Comparison of ENCODE assay signal across 10 mouse cellular contexts in genomic region chr13:25639522-25640291, GRCm38 (mm10).
DNase-seq lines count a peak whose midpoint lies in the region; ATAC-seq and TF ChIP-seq lines count a peak whose summit lies in the region.
"Had no signal": no experiment of that assay in that cellular context is flagged by ENCODE, and none has a peak within 500 bp of the region (broad histone marks: within the 10 kb centered on the region; RNA-seq: fewer than 3 reads in every experiment).

No protein-coding gene starts in this region.

- 17% methylated on average over 6 of the region's 6 CpGs for WGBS in lung, postnatal 0 days
- 49% methylated on average over 6 of the region's 6 CpGs for WGBS in thymus, adult 2 months

- no peaks in the 10 kb centered on the region for H3K27me3 ChIP-seq in lung, postnatal 0 days (replicated peaks; ENCODE audit: insufficient read depth, low read length)
- H3K27me3 ChIP-seq in thymus, adult 2 months (ENCODE audit: control insufficient read depth, insufficient read depth, low read length) = no peaks in the 10 kb centered on the region
- H3K27me3 ChIP-seq: hindbrain, embryonic 15.5 days; midbrain, embryonic 12.5 days had no signal

- no peak for TF ChIP-seq POLR2A in thymus, adult 2 months (IDR thresholded peaks at IDR 0.05; ENCODE audit: control insufficient read depth, extremely low read depth, insufficient read depth, low read length, poor library complexity)

- no peak overlapping the region for H3K4me3 ChIP-seq in lung, postnatal 0 days (ENCODE audit: low read depth, low read length)
- H3K4me3 ChIP-seq in thymus, adult 2 months (ENCODE audit: control insufficient read depth, insufficient read depth, low read length) = no peak overlapping the region
- H3K4me3 ChIP-seq: hindbrain, embryonic 15.5 days; midbrain, embryonic 12.5 days had no signal

- no peak overlapping the region for H3K9ac ChIP-seq in lung, postnatal 0 days (replicated peaks; ENCODE audit: low read depth)
- H3K9ac ChIP-seq: hindbrain, embryonic 15.5 days; midbrain, embryonic 12.5 days had no signal

- no peaks in the 10 kb centered on the region for H3K4me1 ChIP-seq in lung, postnatal 0 days (ENCODE audit: insufficient read depth, low read depth, low read length)
- no peaks in the 10 kb centered on the region for H3K4me1 ChIP-seq in thymus, adult 2 months (replicated peaks; ENCODE audit: control insufficient read depth, insufficient read depth, low read length)
- H3K4me1 ChIP-seq: hindbrain, embryonic 15.5 days; midbrain, embryonic 12.5 days had no signal

- H3K4me2 ChIP-seq in lung, postnatal 0 days (replicated peaks; ENCODE audit: low read depth, low read length) = no peak overlapping the region
- H3K4me2 ChIP-seq: hindbrain, embryonic 15.5 days; midbrain, embryonic 12.5 days had no signal

- H3K27ac ChIP-seq in lung, postnatal 0 days (ENCODE audit: low read length) = no peak overlapping the region
- no peak overlapping the region for H3K27ac ChIP-seq in thymus, adult 2 months (ENCODE audit: control insufficient read depth, insufficient read depth, low read length)
- H3K27ac ChIP-seq: hindbrain, embryonic 15.5 days; midbrain, embryonic 12.5 days had no signal

- ATAC-seq in frontal cortex, adult (ENCODE audit: low TSS enrichment) = peak; percentile 85
- ATAC-seq in lung, postnatal 0 days = peak; percentile 38; the same call in 1 of the 2 replicates

- H3K36me3 ChIP-seq in lung, postnatal 0 days (ENCODE audit: insufficient read depth, low read length) = no peaks in the 10 kb centered on the region
- H3K36me3 ChIP-seq in thymus, adult 2 months (ENCODE audit: control insufficient read depth, insufficient read depth, low read length) = no peaks in the 10 kb centered on the region
- H3K36me3 ChIP-seq: hindbrain, embryonic 15.5 days; midbrain, embryonic 12.5 days had no signal

- no peak for DNase-seq in frontal cortex, postnatal 14 days (ENCODE audit: low spot score in 2 of 2)
- DNase-seq in lung, postnatal 0 days (ENCODE audit: low spot score) = peak; percentile 14
- DNase-seq in lung, postnatal 4 days = no peak
- peak; percentile 43 for DNase-seq in kidney, adult 9 months
- DNase-seq in mesoderm, embryonic 11.5 days (ENCODE audit: low read depth, low spot score) = peak; percentile 24
- no peak for DNase-seq in spleen, adult 12 weeks (ENCODE audit: low spot score)
- DNase-seq in thymus, adult 2 months = no peak

- H3K9me3 ChIP-seq in lung, postnatal 0 days (ENCODE audit: low read length) = no peaks in the 10 kb centered on the region
- H3K9me3 ChIP-seq: hindbrain, embryonic 15.5 days; midbrain, embryonic 12.5 days had no signal

- TF ChIP-seq EP300 in lung, postnatal 0 days (IDR thresholded peaks at IDR 0.05) = peak; percentile 90

- TF ChIP-seq CTCF in lung, postnatal 0 days (IDR thresholded peaks at IDR 0.05) = no peak
- no peak for TF ChIP-seq CTCF in thymus, adult 2 months (IDR thresholded peaks at IDR 0.05; ENCODE audit: borderline replicate concordance, control insufficient read depth, extremely low read depth, insufficient read depth, low read length, poor library complexity)

Comparison
In these comparisons a context has a peak if more than half of its experiments do, and no peak if none do; other contexts are left out.
1. DNase-seq: peak in lung, postnatal 0 days (single experiment), kidney, adult 9 months (single experiment) and mesoderm, embryonic 11.5 days (single experiment); none in frontal cortex, postnatal 14 days (0 of 2), lung, postnatal 4 days (0 of 2), spleen, adult 12 weeks (single experiment) and thymus, adult 2 months (single experiment).